8 mouse cellular contexts compared by ENCODE assay signal in the genomic region with DNA sequence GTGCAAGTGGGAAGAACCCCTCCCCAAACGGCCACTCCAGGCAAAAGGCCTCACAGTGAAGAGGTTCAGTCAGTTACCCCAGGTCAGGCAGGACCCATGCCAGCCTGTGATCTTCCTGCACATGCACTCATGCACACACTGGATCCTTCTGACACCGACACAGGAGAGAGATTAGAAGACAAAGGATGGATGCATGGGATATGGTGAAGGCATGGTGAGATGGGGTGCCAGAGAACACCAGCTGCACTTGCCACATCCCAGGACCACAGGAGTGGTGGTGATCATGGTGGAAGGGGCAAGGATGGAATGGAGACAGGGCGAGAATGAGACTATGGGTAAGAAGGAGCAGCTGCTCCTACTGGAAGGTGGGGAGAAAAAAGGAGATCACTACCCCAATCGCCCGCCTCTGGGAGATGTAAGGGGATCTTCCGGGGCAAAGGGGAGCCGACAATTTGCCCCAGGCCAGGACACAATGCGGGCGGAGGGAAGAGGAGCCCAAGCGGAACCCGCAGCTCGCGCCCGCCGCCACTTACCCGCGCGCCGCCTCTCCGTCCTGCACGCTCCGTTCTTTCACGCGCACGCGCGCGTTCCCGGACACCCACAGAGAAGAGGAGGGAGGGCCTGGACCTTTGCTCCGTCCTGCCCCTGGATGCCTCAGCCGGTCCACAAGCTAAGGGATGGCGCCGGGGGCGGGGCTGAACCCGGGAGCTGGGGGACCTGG. TPM values are rescaled to one million over a fixed set of nuclear protein-coding genes. Genes with fewer than 3 reads are reported as not detected.
DNase-seq lines count a peak whose midpoint lies in the region; ATAC-seq and TF ChIP-seq lines count a peak whose summit lies in the region.

No protein-coding gene starts in this region.

- H3K4me1 ChIP-seq in erythroblast, embryonic 14.5 days (ENCODE audit: control insufficient read depth): no peaks in the 10 kb centered on the region
- peaks cover 13% of the 10 kb centered on the region for H3K4me1 ChIP-seq in embryonic facial prominence, embryonic 15.5 days
- H3K4me1 ChIP-seq in heart, embryonic 11.5 days (ENCODE audit: control insufficient read depth, insufficient read depth, low read length): peaks cover 7% of the 10 kb centered on the region
- H3K4me1 ChIP-seq in kidney, embryonic 14.5 days (ENCODE audit: control insufficient read depth, insufficient read depth, low read length): peaks cover 13% of the 10 kb centered on the region
- peaks cover 16% of the 10 kb centered on the region for H3K4me1 ChIP-seq in limb, embryonic 13.5 days
- H3K4me1 ChIP-seq in midbrain, embryonic 14.5 days (ENCODE audit: control insufficient read depth, insufficient read depth, low read length): peaks cover 20% of the 10 kb centered on the region
- H3K4me1 ChIP-seq in small intestine, adult 2 months (ENCODE audit: control insufficient read depth, insufficient read depth, insufficient read length, low read length): peaks cover 15% of the 10 kb centered on the region; the same call in 1 of the 2 replicates

- H3K9ac ChIP-seq in embryonic facial prominence, embryonic 15.5 days: peak overlapping the region; percentile 39
- peak overlapping the region; percentile 68 for H3K9ac ChIP-seq in heart, embryonic 11.5 days (ENCODE audit: low read depth, low read length)
- H3K9ac ChIP-seq in kidney, embryonic 14.5 days (ENCODE audit: low read depth, low read length): peak overlapping the region; percentile 49
- H3K9ac ChIP-seq in limb, embryonic 13.5 days: peak overlapping the region; percentile 78
- H3K9ac ChIP-seq in midbrain, embryonic 14.5 days (replicated peaks; ENCODE audit: low read length): peak overlapping the region; percentile 82

- WGBS in embryonic facial prominence, embryonic 15.5 days: under 1% methylated on average over 35 of the region's 35 CpGs
- WGBS in heart, embryonic 11.5 days (ENCODE audit: insufficient replicate concordance): 3% methylated on average over 35 of the region's 35 CpGs
- 3% methylated on average over 35 of the region's 35 CpGs for WGBS in kidney, embryonic 14.5 days
- WGBS in limb, embryonic 13.5 days: 4% methylated on average over 28 of the region's 35 CpGs
- 1% methylated on average over 35 of the region's 35 CpGs for WGBS in midbrain, embryonic 14.5 days
- WGBS in small intestine, adult 2 months: 2% methylated on average over 35 of the region's 35 CpGs

- H3K27ac ChIP-seq in embryonic facial prominence, embryonic 15.5 days (replicated peaks): peak overlapping the region; percentile 34; the same call in 1 of the 2 replicates
- H3K27ac ChIP-seq in heart, embryonic 11.5 days (ENCODE audit: low read depth, low read length): no peak overlapping the region
- H3K27ac ChIP-seq in kidney, embryonic 14.5 days (ENCODE audit: low read depth, low read length): peak overlapping the region; percentile 37; the same call in 1 of the 2 replicates
- no peak overlapping the region; the same call in 1 of the 2 replicates for H3K27ac ChIP-seq in limb, embryonic 13.5 days
- peak overlapping the region; percentile 86 for H3K27ac ChIP-seq in midbrain, embryonic 14.5 days (replicated peaks; ENCODE audit: low read depth, low read length)
- peak overlapping the region; percentile 83 for H3K27ac ChIP-seq in small intestine, adult 2 months (ENCODE audit: insufficient read depth, low read depth, low read length)

- no peaks in the 10 kb centered on the region for H3K9me3 ChIP-seq in erythroblast, embryonic 14.5 days (ENCODE audit: control insufficient read depth, low read length)
- H3K9me3 ChIP-seq in embryonic facial prominence, embryonic 15.5 days (replicated peaks): no peaks in the 10 kb centered on the region
- H3K9me3 ChIP-seq in heart, embryonic 11.5 days (replicated peaks; ENCODE audit: control insufficient read depth, low read length): no peaks in the 10 kb centered on the region
- no peaks in the 10 kb centered on the region for H3K9me3 ChIP-seq in kidney, embryonic 14.5 days (ENCODE audit: control insufficient read depth, low read length)
- H3K9me3 ChIP-seq in limb, embryonic 13.5 days: no peaks in the 10 kb centered on the region
- H3K9me3 ChIP-seq in midbrain, embryonic 14.5 days (ENCODE audit: control insufficient read depth, low read length): no peaks in the 10 kb centered on the region

- no peaks in the 10 kb centered on the region for H3K36me3 ChIP-seq in erythroblast, embryonic 14.5 days (ENCODE audit: control insufficient read depth)
- no peaks in the 10 kb centered on the region for H3K36me3 ChIP-seq in embryonic facial prominence, embryonic 15.5 days
- H3K36me3 ChIP-seq in heart, embryonic 11.5 days (ENCODE audit: control insufficient read depth, insufficient read depth, low read length): no peaks in the 10 kb centered on the region
- H3K36me3 ChIP-seq in kidney, embryonic 14.5 days (ENCODE audit: control insufficient read depth, insufficient read depth, low read length): no peaks in the 10 kb centered on the region
- no peaks in the 10 kb centered on the region for H3K36me3 ChIP-seq in limb, embryonic 13.5 days
- no peaks in the 10 kb centered on the region for H3K36me3 ChIP-seq in midbrain, embryonic 14.5 days (ENCODE audit: control insufficient read depth, insufficient read depth, low read length)
- H3K36me3 ChIP-seq in small intestine, adult 2 months (ENCODE audit: control insufficient read depth, insufficient read depth, low read length): no peaks in the 10 kb centered on the region

- no peak for ATAC-seq in erythroblast, adult 5-6 weeks (replicated peaks; ENCODE audit: low FRiP score, poor library complexity, severe bottlenecking)
- peak; percentile 82 for ATAC-seq in embryonic facial prominence, embryonic 15.5 days (ENCODE audit: insufficient number of reproducible peaks, low FRiP score, low TSS enrichment, low read depth)
- ATAC-seq in heart, embryonic 11.5 days (replicated peaks; ENCODE audit: insufficient number of reproducible peaks, low FRiP score, low TSS enrichment): peak; percentile 73; the same call in 1 of the 2 replicates
- ATAC-seq in kidney, embryonic 14.5 days (ENCODE audit: low FRiP score, low TSS enrichment): peak; percentile 95
- peak; percentile 85 for ATAC-seq in limb, embryonic 13.5 days (ENCODE audit: low FRiP score, low read depth)
- ATAC-seq in midbrain, embryonic 14.5 days (ENCODE audit: low FRiP score, low TSS enrichment): peak; percentile 90

- no peak for TF ChIP-seq CTCF in small intestine, adult 2 months (IDR thresholded peaks at IDR 0.05; ENCODE audit: extremely low read depth, insufficient read length, insufficient replicate concordance, low read depth, low read length)

- peak; percentile 93 for DNase-seq in midbrain, embryonic 14.5 days

- peak; percentile 48; the same call in 1 of the 2 replicates for TF ChIP-seq POLR2A in small intestine, adult 2 months (IDR thresholded peaks at IDR 0.05; ENCODE audit: low read depth, low read length)

- peak overlapping the region; percentile 35 for H3K4me3 ChIP-seq in erythroblast, embryonic 14.5 days (replicated peaks)
- peak overlapping the region; percentile 57 for H3K4me3 ChIP-seq in embryonic facial prominence, embryonic 15.5 days (replicated peaks)
- peak overlapping the region; percentile 56 for H3K4me3 ChIP-seq in heart, embryonic 11.5 days (ENCODE audit: low read depth, low read length)
- H3K4me3 ChIP-seq in kidney, embryonic 14.5 days (ENCODE audit: low read length): peak overlapping the region; percentile 39
- H3K4me3 ChIP-seq in limb, embryonic 13.5 days: peak overlapping the region; percentile 57
- peak overlapping the region; percentile 51 for H3K4me3 ChIP-seq in midbrain, embryonic 14.5 days (replicated peaks; ENCODE audit: low read depth, low read length)
- peak overlapping the region; percentile 64 for H3K4me3 ChIP-seq in small intestine, adult 2 months (ENCODE audit: low read depth, low read length)

- H3K27me3 ChIP-seq in erythroblast, embryonic 14.5 days (ENCODE audit: control insufficient read depth): peaks cover 15% of the 10 kb centered on the region
- no peaks in the 10 kb centered on the region for H3K27me3 ChIP-seq in embryonic facial prominence, embryonic 15.5 days
- H3K27me3 ChIP-seq in heart, embryonic 11.5 days (ENCODE audit: control insufficient read depth, insufficient read depth, low read length): no peaks in the 10 kb centered on the region
- H3K27me3 ChIP-seq in kidney, embryonic 14.5 days (ENCODE audit: control insufficient read depth, insufficient read depth, low read length): no peaks in the 10 kb centered on the region
- H3K27me3 ChIP-seq in limb, embryonic 13.5 days: no peaks in the 10 kb centered on the region
- no peaks in the 10 kb centered on the region for H3K27me3 ChIP-seq in midbrain, embryonic 14.5 days (ENCODE audit: control insufficient read depth, insufficient read depth, low read length)
- no peaks in the 10 kb centered on the region for H3K27me3 ChIP-seq in small intestine, adult 2 months (ENCODE audit: control insufficient read depth, insufficient read depth, low read length)

- H3K4me2 ChIP-seq in embryonic facial prominence, embryonic 15.5 days (replicated peaks): peak overlapping the region; percentile 73
- H3K4me2 ChIP-seq in heart, embryonic 11.5 days: peak overlapping the region; percentile 68
- H3K4me2 ChIP-seq in kidney, embryonic 14.5 days (replicated peaks; ENCODE audit: low read depth, low read length): peak overlapping the region; percentile 75
- peak overlapping the region; percentile 79 for H3K4me2 ChIP-seq in limb, embryonic 13.5 days (replicated peaks)
- H3K4me2 ChIP-seq in midbrain, embryonic 14.5 days (ENCODE audit: low read length): peak overlapping the region; percentile 78

RNA-seq across cellular contexts. Expression of gene Gsdme, which starts 2.3 kb away (rescaled TPM):
- 0.01 TPM in 2 replicates for polyA plus RNA-seq in erythroblast, embryonic 14.5 days (2012)
- total RNA-seq in erythroblast, adult 5-6 weeks (2015; ENCODE audit: low replicate concordance): 4.6 and 9.6 TPM in 2 replicates
- total RNA-seq in erythroblast, adult 5-6 weeks (2017; ENCODE audit: low replicate concordance): 2.4 and 9.2 TPM in 2 replicates
- 30.7 and 31.0 TPM in 2 replicates for polyA plus RNA-seq in embryonic facial prominence, embryonic 15.5 days (2015; fragmentation: Nextera tagmentation; extraction: Ambion mirVana)
- 29.0 and 32.4 TPM in 2 replicates for polyA plus RNA-seq in heart, embryonic 11.5 days (2014; fragmentation: Nextera tagmentation; extraction: Ambion mirVana)
- polyA plus RNA-seq in kidney, embryonic 14.5 days (2014; fragmentation: Nextera tagmentation; extraction: Ambion mirVana): 61.7 and 65.6 TPM in 2 replicates
- polyA plus RNA-seq in limb, embryonic 13.5 days (2015; fragmentation: Nextera tagmentation; extraction: Ambion mirVana): 51.0 and 54.7 TPM in 2 replicates
- polyA plus RNA-seq in midbrain, embryonic 14.5 days (2014; fragmentation: Nextera tagmentation; extraction: Ambion mirVana): 75.0 and 83.1 TPM in 2 replicates
- polyA plus RNA-seq in small intestine, adult 2 months (2012; rRNA removed): 1.1 and 27.8 TPM in 2 replicates

Comparison
In these comparisons a context has a peak if more than half of its experiments do, and no peak if none do; other contexts are left out.
1. H3K27ac ChIP-seq: peak in embryonic facial prominence, embryonic 15.5 days (single experiment), kidney, embryonic 14.5 days (single experiment), midbrain, embryonic 14.5 days (single experiment) and small intestine, adult 2 months (single experiment); none in heart, embryonic 11.5 days (single experiment) and limb, embryonic 13.5 days (single experiment).
2. Peak in every context shown above with its lines, with median percentiles within 50 percentile points of each other: H3K4me3 ChIP-seq, H3K4me2 ChIP-seq and H3K9ac ChIP-seq.